Mouse (Mus musculus) forebrain, embryonic 12.5 days (tissue): ENCODE data around the gene Myl4. TPM values are rescaled to one million over a fixed set of nuclear protein-coding genes. Genes with fewer than 3 reads are reported as not detected.
A peak's percentile ranks its signal among the peaks of the same experiment; 100 is the strongest.

Source experiments
- ATAC-seq: fragments of 200-750 bp; cut with Nextera tagmentation; 2 replicates; pipeline ENCODE4 v1.8.0; 2017; ENCODE audit warnings: moderate TSS enrichment; ENCODE audit not compliant: low FRiP score
- H3K27ac ChIP-seq: fragments of 300-500 bp; sonication (generic); 2 replicates; pipeline ENCODE4 v1.5.1; 2016; ENCODE audit warnings: mild to moderate bottlenecking
- H3K27me3 ChIP-seq: fragments of 300-500 bp; sonication (generic); 2 replicates; pipeline ENCODE4 v1.6.1; 2016; ENCODE audit warnings: mild to moderate bottlenecking
- H3K36me3 ChIP-seq: fragments of 300-500 bp; sonication (generic); replicated peaks from 2 replicates; pipeline ENCODE4 v1.6.1; 2016; ENCODE audit warnings: mild to moderate bottlenecking
- H3K4me1 ChIP-seq: fragments of 300-500 bp; sonication (generic); 2 replicates; pipeline ENCODE4 v1.6.1; 2016
- H3K4me2 ChIP-seq: fragments of 300-500 bp; sonication (generic); 2 replicates; pipeline ENCODE4 v1.6.1; 2016; ENCODE audit warnings: mild to moderate bottlenecking, moderate library complexity
- H3K4me3 ChIP-seq: fragments of 300-500 bp; sonication (generic); replicated peaks from 2 replicates; pipeline ENCODE4 v1.5.1; 2016; ENCODE audit warnings: mild to moderate bottlenecking
- H3K9ac ChIP-seq: fragments of 300-500 bp; sonication (generic); 2 replicates; pipeline ENCODE4 v1.6.1; 2016; ENCODE audit warnings: mild to moderate bottlenecking
- H3K9me3 ChIP-seq: fragments of 300-500 bp; sonication (generic); 2 replicates; pipeline ENCODE4 v1.6.1; 2016
- WGBS: fragments of 180-500 bp; shearing (Covaris S2); methylation state at CpG from one replicate; pipeline ENCODE4 v1.1.7; 2016; 5-methylcytosine and 5-hydroxymethylcytosine counted together
- polyA plus RNA-seq: library from polyadenylated mRNA; unstranded; fragments of >200 nt; fragmentation: Nextera tagmentation; extraction: Ambion mirVana; gene quantifications from 2 replicates; pipeline ENCODE4 v1.2.1, GENCODE M21; 2016

Gene Myl4
- polyA plus RNA-seq, 1 experiment from 2014 or later: 2.0 TPM

DNA sequence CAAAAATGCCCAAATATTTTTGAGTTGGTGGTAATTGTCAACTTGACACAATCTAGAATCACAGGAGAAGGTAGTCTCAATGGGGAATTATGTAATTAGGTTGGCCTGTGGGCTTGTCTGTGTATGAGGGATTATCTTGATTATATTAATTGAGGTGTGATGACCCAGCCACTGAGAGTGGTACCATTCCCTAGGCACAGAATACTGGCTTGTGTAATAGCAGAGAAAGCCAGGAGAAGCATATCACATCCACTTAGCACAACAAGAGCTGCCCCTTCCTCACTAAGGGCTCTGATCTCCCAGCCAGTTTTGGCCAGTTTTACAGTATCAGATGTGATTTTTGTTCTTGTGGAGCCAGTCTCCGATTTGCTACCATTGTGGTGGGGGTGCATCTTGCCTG, 39.1 kb downstream of the Myl4 start:
- Histone ChIP-seq H3K4me2 (no peak overlapping the region), H3K9ac (no peak overlapping the region), H3K4me3 (no peak overlapping the region), H3K4me1 (no peaks in the 10 kb centered on the region), H3K9me3 (peaks cover 9% of the 10 kb centered on the region; the same call in 1 of the 2 replicates), H3K27me3 (no peaks in the 10 kb centered on the region), H3K27ac (no peak overlapping the region), H3K36me3 (no peaks in the 10 kb centered on the region)
- 83% methylated on average over 1 of the region's 1 CpGs for WGBS
- ATAC-seq: no peak

DNA sequence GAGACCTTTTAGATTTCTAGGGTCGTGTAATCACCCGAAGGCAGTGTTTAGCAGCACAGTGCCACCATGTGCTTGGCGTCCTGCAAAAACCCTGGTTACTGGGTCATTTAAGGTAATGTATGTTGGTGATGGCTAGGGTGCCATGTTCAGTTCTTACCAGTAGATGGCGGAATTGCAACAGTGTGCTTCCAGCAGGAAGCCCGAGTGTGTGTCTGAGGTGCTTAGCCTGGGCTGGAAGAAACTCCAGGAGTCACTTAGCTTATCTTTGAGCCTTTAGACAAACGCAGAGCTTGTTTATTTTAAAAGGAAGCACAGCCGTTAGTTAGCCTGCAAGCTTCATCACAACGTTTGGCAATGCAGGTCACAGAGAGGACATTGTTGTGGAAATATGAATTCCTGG, 39.7 kb downstream of the Myl4 start:
- Histone ChIP-seq H3K4me2 (no peak overlapping the region), H3K9ac (no peak overlapping the region), H3K4me3 (no peak overlapping the region), H3K9me3 (peaks cover 9% of the 10 kb centered on the region; the same call in 1 of the 2 replicates), H3K4me1 (no peaks in the 10 kb centered on the region), H3K27ac (no peak overlapping the region), H3K36me3 (no peaks in the 10 kb centered on the region), H3K27me3 (no peaks in the 10 kb centered on the region)
- ATAC-seq: no peak
- WGBS: 6% methylated on average over 8 of the region's 8 CpGs

DNA sequence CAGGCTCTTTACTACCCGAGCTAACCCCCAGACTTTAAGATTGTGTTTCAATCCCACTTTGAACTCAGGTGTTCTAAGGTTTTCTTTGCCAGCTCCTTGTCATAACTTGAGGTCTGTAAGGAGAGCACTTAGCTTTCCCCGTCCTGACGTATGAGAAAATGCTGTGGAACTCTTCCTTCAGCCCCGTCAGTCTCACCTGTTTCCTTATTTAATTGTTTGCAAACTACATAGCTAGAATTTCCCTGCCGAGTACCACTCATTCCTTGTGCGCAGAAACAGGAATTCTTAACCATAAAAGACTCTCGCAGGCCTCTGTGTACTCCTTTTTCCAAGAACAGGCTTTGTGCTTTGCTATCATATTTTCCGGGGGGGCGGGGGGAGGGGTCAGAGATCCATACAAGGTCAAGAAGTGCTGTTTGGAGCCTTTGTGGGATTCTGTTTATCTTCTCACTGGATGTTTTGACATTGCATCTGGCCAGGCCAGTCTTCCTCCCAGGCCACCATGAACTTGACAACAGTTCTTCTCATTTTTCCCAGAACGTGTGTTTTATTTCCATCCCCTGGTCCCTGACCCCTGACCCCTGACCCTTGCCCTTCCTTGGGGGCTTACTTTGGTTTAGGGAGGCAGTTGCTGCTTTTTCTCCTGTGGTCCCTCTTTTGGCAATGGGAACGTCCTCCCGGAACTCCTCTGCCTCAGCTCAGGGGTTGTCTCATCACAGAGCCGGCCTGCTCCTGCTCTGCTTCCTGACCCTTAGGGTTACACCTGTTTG, 41.8 kb downstream of the Myl4 start:
- ATAC-seq: no peak
- H3K4me3 ChIP-seq: no peak overlapping the region
- H3K27me3 ChIP-seq: no peaks in the 10 kb centered on the region
- no peaks in the 10 kb centered on the region for H3K36me3 ChIP-seq
- WGBS: 81% methylated on average over 13 of the region's 13 CpGs
- no peak overlapping the region for H3K9ac ChIP-seq
- H3K9me3 ChIP-seq: peaks cover 9% of the 10 kb centered on the region; the same call in 1 of the 2 replicates
- H3K27ac ChIP-seq: no peak overlapping the region
- no peak overlapping the region for H3K4me2 ChIP-seq
- no peaks in the 10 kb centered on the region for H3K4me1 ChIP-seq

- WGBS: 88% methylated on average over 10 of the region's 10 CpGs
- Histone ChIP-seq H3K36me3 (no peaks in the 10 kb centered on the region), H3K4me3 (no peak overlapping the region), H3K9me3 (no peaks in the 10 kb centered on the region), H3K4me2 (no peak overlapping the region), H3K27me3 (no peaks in the 10 kb centered on the region), H3K4me1 (no peaks in the 10 kb centered on the region), H3K27ac (no peak overlapping the region), H3K9ac (no peak overlapping the region)
- ATAC-seq: no peak
These were observed 45.9 kb downstream of the Myl4 start for GRCm38 (mm10) chr11:104596365-104596764.

- H3K27ac ChIP-seq: no peak overlapping the region
- H3K4me3 ChIP-seq: no peak overlapping the region
- H3K9ac ChIP-seq: no peak overlapping the region
- ATAC-seq: no peak
- H3K36me3 ChIP-seq: no peaks in the 10 kb centered on the region
- H3K27me3 ChIP-seq: no peaks in the 10 kb centered on the region
- 88% methylated on average over 13 of the region's 13 CpGs for WGBS
- no peak overlapping the region for H3K4me2 ChIP-seq
- H3K4me1 ChIP-seq: no peaks in the 10 kb centered on the region
- no peaks in the 10 kb centered on the region for H3K9me3 ChIP-seq
These were observed 48.9 kb downstream of the Myl4 start for GRCm38 (mm10) chr11:104599265-104599945.

GRCm38 (mm10) chr11:104600675-104601074, 50.2 kb downstream of the Myl4 start:
- no peak for ATAC-seq
- no peak overlapping the region for H3K27ac ChIP-seq
- H3K4me3 ChIP-seq: no peak overlapping the region
- H3K27me3 ChIP-seq: no peaks in the 10 kb centered on the region; the same call in 1 of the 2 replicates
- H3K9me3 ChIP-seq: no peaks in the 10 kb centered on the region
- WGBS: 55% methylated on average over 4 of the region's 4 CpGs
- no peak overlapping the region for H3K4me2 ChIP-seq
- H3K9ac ChIP-seq: no peak overlapping the region
- H3K36me3 ChIP-seq: no peaks in the 10 kb centered on the region
- H3K4me1 ChIP-seq: no peaks in the 10 kb centered on the region

- H3K4me1 ChIP-seq: peaks cover 5% of the 10 kb centered on the region; the same call in 1 of the 2 replicates
- H3K9ac ChIP-seq: no peak overlapping the region
- H3K4me3 ChIP-seq: no peak overlapping the region
- H3K36me3 ChIP-seq: no peaks in the 10 kb centered on the region
- no peaks in the 10 kb centered on the region for H3K9me3 ChIP-seq
- H3K27ac ChIP-seq: no peak overlapping the region
- no peak overlapping the region for H3K4me2 ChIP-seq
- ATAC-seq: no peak
- peaks cover 29% of the 10 kb centered on the region for H3K27me3 ChIP-seq
- 51% methylated on average over 6 of the region's 6 CpGs for WGBS
These were observed 53.7 kb downstream of the Myl4 start for GRCm38 (mm10) chr11:104604192-104604591.

GRCm38 (mm10) chr11:104607491-104608245, 57.2 kb downstream of the Myl4 start, which contains the start of gene Itgb3:
Gene Itgb3 (plus strand): TSS chr11:104608000.
- peak; percentile 91 for ATAC-seq
- peaks cover 54% of the 10 kb centered on the region for H3K27me3 ChIP-seq
- H3K9me3 ChIP-seq: no peaks in the 10 kb centered on the region
- WGBS: under 1% methylated on average over 47 of the region's 51 CpGs
- peaks cover 5% of the 10 kb centered on the region; the same call in 1 of the 2 replicates for H3K4me1 ChIP-seq
- H3K36me3 ChIP-seq: no peaks in the 10 kb centered on the region
- H3K27ac ChIP-seq: no peak within 1 kb of the TSS
- peak within 1 kb of the TSS; percentile 96 for H3K4me2 ChIP-seq
- H3K9ac ChIP-seq: peak within 1 kb of the TSS; percentile 64
- H3K4me3 ChIP-seq: peak within 1 kb of the TSS; percentile 56

DNA sequence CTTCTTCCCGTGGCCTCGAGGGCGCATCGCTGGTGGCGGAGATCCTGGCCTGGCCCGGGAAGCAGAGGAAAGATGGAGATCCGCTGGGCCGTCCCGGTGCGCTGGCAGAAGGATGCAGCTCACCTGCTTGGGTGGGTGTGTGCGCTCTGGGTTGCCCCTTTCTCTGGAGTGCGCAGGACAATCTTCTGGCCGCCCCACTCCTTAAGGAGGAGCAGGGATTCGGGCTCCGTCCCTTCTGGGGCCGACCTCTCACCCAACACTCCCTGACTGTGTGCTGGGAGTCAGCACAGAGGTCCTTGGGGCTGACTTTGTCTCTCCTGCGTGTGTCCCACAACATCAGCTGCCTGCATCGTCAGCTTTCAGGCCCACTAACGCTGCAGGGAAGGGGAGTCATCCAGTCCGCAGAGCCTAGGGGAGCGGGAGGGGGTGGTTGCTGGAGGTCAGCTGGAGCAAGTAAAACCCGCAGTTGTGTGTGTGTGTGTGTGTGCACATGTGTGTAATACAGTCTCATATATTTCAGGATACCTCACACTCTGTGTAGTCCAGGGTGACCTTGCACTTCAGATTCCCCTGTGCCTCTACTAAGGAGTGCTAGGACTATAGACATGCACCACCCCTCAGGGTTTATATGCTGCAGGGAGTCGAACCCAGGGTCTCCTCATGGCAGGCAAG, 57.9 kb downstream of the Myl4 start:
- H3K9me3 ChIP-seq: no peaks in the 10 kb centered on the region
- 2% methylated on average over 22 of the region's 23 CpGs for WGBS
- H3K4me2 ChIP-seq: peak overlapping the region; percentile 96
- H3K36me3 ChIP-seq: no peaks in the 10 kb centered on the region
- peaks cover 5% of the 10 kb centered on the region; the same call in 1 of the 2 replicates for H3K4me1 ChIP-seq
- peaks cover 54% of the 10 kb centered on the region for H3K27me3 ChIP-seq
- ATAC-seq: peak; percentile 9; the same call in 1 of the 2 replicates
- no peak overlapping the region for H3K27ac ChIP-seq
- H3K9ac ChIP-seq: peak overlapping the region; percentile 64
- peak overlapping the region; percentile 56 for H3K4me3 ChIP-seq

- Histone ChIP-seq H3K27ac (no peak overlapping the region), H3K4me2 (no peak overlapping the region), H3K27me3 (peaks cover 54% of the 10 kb centered on the region)
These were observed 58.7 kb downstream of the Myl4 start for GRCm38 (mm10) chr11:104609033-104609684.

DNA sequence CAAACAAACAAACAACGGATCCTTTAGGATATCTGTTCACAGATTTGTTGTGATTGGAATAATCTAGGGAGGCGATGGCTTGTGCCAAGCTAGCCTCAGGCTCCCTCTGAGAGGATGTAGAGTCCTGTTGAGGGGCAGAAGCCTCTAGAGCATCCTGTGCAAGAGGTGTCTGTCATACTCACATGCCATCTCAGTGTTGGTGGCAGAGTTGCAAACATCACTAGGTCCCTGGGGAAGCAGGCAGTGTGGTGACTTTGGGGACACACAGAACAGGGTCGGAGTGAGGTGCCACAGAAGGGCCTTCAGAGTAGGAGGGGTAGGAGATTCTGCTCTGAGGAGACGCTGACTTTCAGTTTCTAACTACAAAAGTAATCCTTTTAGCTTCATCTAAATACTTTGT, 59.3 kb downstream of the Myl4 start:
- no peak overlapping the region for H3K9ac ChIP-seq
- no peaks in the 10 kb centered on the region for H3K9me3 ChIP-seq
- no peak overlapping the region for H3K4me2 ChIP-seq
- 53% methylated on average over 4 of the region's 4 CpGs for WGBS
- no peak overlapping the region for H3K27ac ChIP-seq
- peaks cover 54% of the 10 kb centered on the region for H3K27me3 ChIP-seq
- no peak for ATAC-seq
- no peak overlapping the region for H3K4me3 ChIP-seq
- no peaks in the 10 kb centered on the region for H3K36me3 ChIP-seq
- H3K4me1 ChIP-seq: peaks cover 5% of the 10 kb centered on the region; the same call in 1 of the 2 replicates

More at GRCm38 (mm10) chr11:104609033-104609684, 58.7 kb downstream of the Myl4 start:
- Histone ChIP-seq H3K36me3 (no peaks in the 10 kb centered on the region), H3K9me3 (no peaks in the 10 kb centered on the region), H3K4me1 (peaks cover 5% of the 10 kb centered on the region; the same call in 1 of the 2 replicates), H3K9ac (no peak overlapping the region), H3K4me3 (no peak overlapping the region)
- no peak for ATAC-seq
- 64% methylated on average over 6 of the region's 6 CpGs for WGBS
